Mouse (Mus musculus) ES-E14 (cell line): Measurements from ENCODE around the gene Zbtb20.

Experiments
- CHD2 ChIP-seq: IDR thresholded peaks from 2 replicates; pipeline ENCODE4 v1.6.1; 2014; ENCODE audit warnings: mild to moderate bottlenecking, low read depth, low read length, inconsistent platforms
- HCFC1 ChIP-seq: IDR thresholded peaks from 2 replicates; pipeline ENCODE4 v1.6.1; 2012; ENCODE audit warnings: low read length, inconsistent platforms, borderline replicate concordance; ENCODE audit not compliant: insufficient read depth
- MAFK ChIP-seq: IDR thresholded peaks from 2 replicates; pipeline ENCODE4 v1.6.1; 2014; ENCODE audit warnings: mild to moderate bottlenecking, low read depth, low read length, inconsistent platforms; ENCODE audit not compliant: insufficient read depth
- ZC3H11A ChIP-seq: IDR thresholded peaks from 2 replicates; pipeline ENCODE4 v1.6.1; 2012; ENCODE audit warnings: low read depth, mild to moderate bottlenecking, inconsistent platforms, low read length, borderline replicate concordance

GRCm38 (mm10) chr16:43687968-43688367, 812.3 kb downstream of the Zbtb20 start:
- TF ChIP-seq MAFK (peak; percentile 87), HCFC1 (no peak), CHD2 (no peak), ZC3H11A (no peak)
